Mouse (Mus musculus) liver, embryonic 15.5 days (tissue): ENCODE measurements around the gene Cdk9. TPM values are rescaled to one million over a fixed set of nuclear protein-coding genes. Genes with fewer than 3 reads are reported as not detected.

Experiments
- ATAC-seq: fragments of 200-750 bp; cut with Nextera tagmentation; 2 replicates; pipeline ENCODE4 v1.8.0; 2017; ENCODE audit warnings: moderate number of reproducible peaks, mild to moderate bottlenecking, moderate library complexity; ENCODE audit not compliant: insufficient read depth
- H3K27ac ChIP-seq: fragments of 300-500 bp; sonication (generic); replicated peaks from 2 replicates; pipeline ENCODE4 v1.5.1; 2015; ENCODE audit warnings: mild to moderate bottlenecking, inconsistent platforms
- H3K27me3 ChIP-seq: fragments of 300-500 bp; sonication (generic); 2 replicates; pipeline ENCODE4 v1.6.1; 2015; ENCODE audit warnings: mild to moderate bottlenecking, inconsistent platforms
- H3K36me3 ChIP-seq: fragments of 300-500 bp; sonication (generic); replicated peaks from 2 replicates; pipeline ENCODE4 v1.6.1; 2015; ENCODE audit warnings: moderate library complexity, mild to moderate bottlenecking, inconsistent platforms
- H3K4me1 ChIP-seq: fragments of 300-500 bp; sonication (generic); replicated peaks from 2 replicates; pipeline ENCODE4 v1.6.1; 2015; ENCODE audit warnings: inconsistent platforms
- H3K4me2 ChIP-seq: fragments of 300-500 bp; sonication (generic); 2 replicates; pipeline ENCODE4 v1.6.1; 2015; ENCODE audit warnings: moderate library complexity, mild to moderate bottlenecking, inconsistent platforms
- H3K4me3 ChIP-seq: fragments of 300-500 bp; sonication (generic); replicated peaks from 2 replicates; pipeline ENCODE4 v1.5.1; 2015; ENCODE audit warnings: mild to moderate bottlenecking, inconsistent platforms
- H3K9ac ChIP-seq: fragments of 300-500 bp; sonication (generic); 2 replicates; pipeline ENCODE4 v1.6.1; 2015; ENCODE audit warnings: moderate library complexity, mild to moderate bottlenecking, inconsistent platforms
- H3K9me3 ChIP-seq: fragments of 300-500 bp; sonication (generic); replicated peaks from 2 replicates; pipeline ENCODE4 v1.6.1; 2016; ENCODE audit warnings: inconsistent platforms
- WGBS: fragments of 180-500 bp; shearing (Covaris S2); methylation state at CpG from one replicate; pipeline ENCODE4 v1.1.7; 2015; ENCODE audit warnings: mixed read lengths; ENCODE audit not compliant: insufficient replicate concordance; 5-methylcytosine and 5-hydroxymethylcytosine counted together
- polyA plus RNA-seq: library from polyadenylated mRNA; unstranded; fragments of >200 nt; fragmentation: Nextera tagmentation; extraction: Ambion mirVana; gene quantifications from 2 replicates; pipeline ENCODE4 v1.2.1, GENCODE M21; 2015

Cdk9 gene
- polyA plus RNA-seq, 1 experiment from 2014 or later, result 48.3 TPM

DNA sequence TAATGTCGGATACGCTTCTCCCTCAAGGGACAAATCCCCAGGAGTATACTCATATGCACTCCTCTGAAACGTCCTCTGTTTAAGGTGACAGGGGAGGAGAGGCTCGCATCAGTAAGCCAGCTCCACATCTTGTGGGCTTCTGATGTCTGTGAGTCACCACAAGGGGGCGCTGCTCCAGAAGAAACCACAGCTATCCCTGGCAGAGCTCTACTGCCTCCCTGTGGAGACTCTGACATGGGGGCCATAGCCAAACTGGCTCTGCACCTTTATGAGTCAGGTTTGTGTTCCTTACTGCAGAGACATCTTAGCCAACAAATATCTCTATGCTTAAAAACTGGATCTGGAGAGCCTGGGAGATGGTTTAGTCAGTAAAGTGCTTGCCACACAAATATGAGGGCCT lies 23.5 kb downstream of the Cdk9 start:
- no peaks in the 10 kb centered on the region for H3K27me3 ChIP-seq
- H3K4me1 ChIP-seq, result peaks cover 49% of the 10 kb centered on the region
- H3K36me3 ChIP-seq, result peaks cover 41% of the 10 kb centered on the region
- no peak overlapping the region for H3K4me2 ChIP-seq
- 22% methylated on average over 5 of the region's 5 CpGs for WGBS
- H3K4me3 ChIP-seq, result no peak overlapping the region
- ATAC-seq, result no peak
- H3K9ac ChIP-seq, result no peak overlapping the region
- H3K27ac ChIP-seq, result no peak overlapping the region
- no peaks in the 10 kb centered on the region for H3K9me3 ChIP-seq

DNA sequence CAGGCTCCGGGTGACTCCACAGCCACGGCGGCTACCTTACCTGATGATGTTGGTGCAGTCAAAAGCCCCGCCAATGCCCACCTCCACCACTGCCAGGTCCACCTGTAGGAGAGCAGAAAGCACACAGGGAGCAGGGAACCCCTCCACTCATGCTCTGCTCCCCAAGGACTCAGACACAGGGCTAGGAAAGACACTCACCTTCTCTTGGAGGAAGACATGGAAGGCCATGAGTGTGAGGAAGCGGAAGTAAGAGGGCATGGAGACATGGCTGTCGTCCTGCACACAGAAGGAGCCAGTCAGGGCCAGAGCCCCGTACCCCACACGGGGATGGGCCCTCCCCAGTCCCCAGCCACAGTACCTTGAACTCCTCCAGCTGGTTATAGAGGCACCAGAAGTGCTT lies 25.3 kb downstream of the Cdk9 start:
- no peak overlapping the region for H3K4me3 ChIP-seq
- peaks cover 31% of the 10 kb centered on the region for H3K4me1 ChIP-seq
- H3K9me3 ChIP-seq, result no peaks in the 10 kb centered on the region
- H3K36me3 ChIP-seq, result peaks cover 58% of the 10 kb centered on the region
- H3K27me3 ChIP-seq, result no peaks in the 10 kb centered on the region
- H3K4me2 ChIP-seq, result no peak overlapping the region
- H3K27ac ChIP-seq, result no peak overlapping the region
- ATAC-seq, result no peak
- H3K9ac ChIP-seq, result no peak overlapping the region
- WGBS, result 75% methylated on average over 8 of the region's 8 CpGs

GRCm38 (mm10) chr2:32686640-32687039 lies 26.2 kb downstream of the Cdk9 start:
- Histone ChIP-seq H3K36me3 (peaks cover 67% of the 10 kb centered on the region), H3K4me1 (peaks cover 26% of the 10 kb centered on the region), H3K27me3 (no peaks in the 10 kb centered on the region), H3K4me3 (no peak overlapping the region), H3K9ac (no peak overlapping the region), H3K27ac (no peak overlapping the region), H3K9me3 (no peaks in the 10 kb centered on the region), H3K4me2 (no peak overlapping the region)
- ATAC-seq, result no peak
- whole genome bisulfite sequencing, result 82% methylated on average over 6 of the region's 6 CpGs

DNA sequence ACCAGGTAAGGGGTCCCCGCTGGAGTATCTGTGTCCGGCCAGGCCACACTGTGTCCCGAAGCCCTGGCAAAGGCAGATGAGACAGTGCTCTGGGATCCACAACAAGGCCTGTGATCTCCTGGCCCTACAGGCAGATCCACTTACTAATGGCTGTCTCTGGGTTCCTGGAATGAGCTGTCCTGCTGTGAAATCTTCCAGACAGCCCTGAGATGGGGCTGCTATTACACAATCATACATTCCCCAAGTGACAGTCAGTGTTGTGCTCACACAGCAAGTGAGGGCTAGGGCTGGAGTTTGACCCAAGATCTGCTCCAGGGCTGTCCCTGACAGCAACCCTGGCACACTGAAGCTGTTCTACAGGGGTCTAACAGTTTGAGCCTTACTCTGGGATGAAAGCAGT lies 27.1 kb downstream of the Cdk9 start:
- Histone ChIP-seq H3K4me2 (no peak overlapping the region), H3K9ac (no peak overlapping the region), H3K27me3 (no peaks in the 10 kb centered on the region), H3K27ac (no peak overlapping the region), H3K36me3 (peaks cover 68% of the 10 kb centered on the region), H3K4me3 (no peak overlapping the region), H3K9me3 (no peaks in the 10 kb centered on the region), H3K4me1 (peaks cover 18% of the 10 kb centered on the region)
- WGBS, result 76% methylated on average over 3 of the region's 3 CpGs
- no peak for ATAC-seq

DNA sequence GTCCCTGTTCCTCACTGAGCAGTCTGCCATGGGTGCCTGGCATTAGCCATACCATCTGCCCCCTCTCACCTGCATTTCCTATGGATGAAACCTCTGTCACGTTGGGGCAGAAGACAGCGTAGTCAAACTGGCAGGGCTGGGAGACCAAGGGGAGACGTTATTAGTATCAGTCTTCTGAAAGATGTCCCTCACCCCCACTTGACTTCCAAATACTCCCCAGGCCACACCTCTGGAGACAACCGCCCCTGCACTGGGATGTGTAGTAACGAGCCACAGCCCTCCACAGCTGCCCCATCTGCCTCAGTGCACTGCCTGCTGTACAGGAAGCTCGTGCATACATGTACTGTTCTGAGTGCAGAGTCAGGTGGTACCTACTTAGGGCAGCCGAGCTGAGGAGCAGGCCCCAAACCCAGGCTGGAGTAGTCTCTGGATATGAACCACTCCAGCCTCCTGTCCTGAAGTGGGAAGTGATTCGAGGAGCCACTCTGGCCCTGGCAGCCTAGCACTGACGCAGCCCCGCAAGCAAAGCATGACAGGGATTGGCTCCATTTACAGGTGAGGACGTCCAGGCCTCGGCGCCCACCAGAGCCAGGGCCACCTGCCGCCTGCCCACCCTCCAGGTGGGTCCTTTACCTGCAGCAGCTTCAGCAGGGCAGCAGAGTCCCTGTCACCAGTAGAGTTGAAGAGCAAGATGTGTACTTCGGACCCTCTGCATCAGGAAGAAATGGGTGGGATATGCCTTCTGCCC lies 28.0 kb downstream of the Cdk9 start:
- Histone ChIP-seq H3K4me1 (peaks cover 17% of the 10 kb centered on the region), H3K4me3 (no peak overlapping the region), H3K9ac (no peak overlapping the region), H3K36me3 (peaks cover 68% of the 10 kb centered on the region), H3K27ac (no peak overlapping the region), H3K4me2 (no peak overlapping the region), H3K27me3 (no peaks in the 10 kb centered on the region), H3K9me3 (no peaks in the 10 kb centered on the region)
- ATAC-seq, result no peak
- WGBS, result 73% methylated on average over 15 of the region's 15 CpGs

- Histone ChIP-seq H3K36me3 (peaks cover 68% of the 10 kb centered on the region), H3K4me1 (peaks cover 9% of the 10 kb centered on the region; the same call in 1 of the 2 replicates), H3K27me3 (no peaks in the 10 kb centered on the region), H3K27ac (no peak overlapping the region), H3K9me3 (no peaks in the 10 kb centered on the region), H3K4me3 (no peak overlapping the region), H3K4me2 (no peak overlapping the region), H3K9ac (no peak overlapping the region)
- 86% methylated on average over 10 of the region's 10 CpGs for whole genome bisulfite sequencing
- no peak for ATAC-seq
Measured at GRCm38 (mm10) chr2:32683701-32684100, 29.2 kb downstream of the Cdk9 start.

DNA sequence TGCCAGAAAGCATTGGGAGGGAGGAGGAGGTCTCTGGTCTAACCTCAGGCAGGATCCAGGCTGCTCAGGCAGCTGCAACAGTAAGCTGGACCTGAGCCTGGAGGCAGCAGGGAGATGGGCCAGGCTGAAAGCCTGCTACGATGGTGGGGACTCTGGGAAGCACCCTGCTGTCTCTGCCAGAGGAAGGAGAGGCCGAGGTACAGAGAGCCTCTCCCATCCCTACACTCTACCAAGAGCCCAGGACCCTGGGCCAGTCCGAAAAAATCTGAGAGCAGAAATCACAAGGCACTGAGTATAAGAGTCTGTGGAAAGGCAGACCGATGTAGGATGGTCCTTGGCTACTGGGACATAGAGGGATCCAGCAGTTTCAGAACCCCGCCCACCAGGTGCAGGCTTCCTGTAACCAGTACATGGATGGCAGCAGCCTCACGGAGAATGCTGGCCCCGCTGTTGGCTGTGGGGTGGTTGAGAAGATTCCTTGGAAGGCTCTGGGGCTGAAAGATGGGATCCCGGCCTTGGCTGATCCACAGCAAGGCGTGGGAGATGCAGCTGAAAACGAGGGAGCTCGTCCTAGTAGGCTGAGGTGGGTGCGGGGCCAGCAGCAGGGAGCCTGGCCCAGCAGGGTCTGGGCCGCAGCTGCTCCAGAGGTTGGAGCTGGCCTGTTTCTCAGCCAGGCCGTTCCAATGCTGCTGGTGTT lies 30.0 kb downstream of the Cdk9 start:
- no peak overlapping the region for H3K9ac ChIP-seq
- peaks cover 65% of the 10 kb centered on the region for H3K36me3 ChIP-seq
- no peak for ATAC-seq
- no peaks in the 10 kb centered on the region for H3K27me3 ChIP-seq
- no peak overlapping the region for H3K4me3 ChIP-seq
- H3K27ac ChIP-seq, result no peak overlapping the region
- H3K4me2 ChIP-seq, result no peak overlapping the region
- peaks cover 9% of the 10 kb centered on the region; the same call in 1 of the 2 replicates for H3K4me1 ChIP-seq
- 71% methylated on average over 14 of the region's 14 CpGs for WGBS
- H3K9me3 ChIP-seq, result no peaks in the 10 kb centered on the region

- WGBS, result 67% methylated on average over 6 of the region's 6 CpGs
- ATAC-seq, result no peak
- Histone ChIP-seq H3K27me3 (no peaks in the 10 kb centered on the region), H3K27ac (no peak overlapping the region), H3K9me3 (no peaks in the 10 kb centered on the region), H3K9ac (no peak overlapping the region), H3K4me1 (peaks cover 9% of the 10 kb centered on the region; the same call in 1 of the 2 replicates), H3K36me3 (peaks cover 54% of the 10 kb centered on the region), H3K4me2 (no peak overlapping the region), H3K4me3 (no peak overlapping the region)
Measured at GRCm38 (mm10) chr2:32681754-32682153, 31.1 kb downstream of the Cdk9 start.

DNA sequence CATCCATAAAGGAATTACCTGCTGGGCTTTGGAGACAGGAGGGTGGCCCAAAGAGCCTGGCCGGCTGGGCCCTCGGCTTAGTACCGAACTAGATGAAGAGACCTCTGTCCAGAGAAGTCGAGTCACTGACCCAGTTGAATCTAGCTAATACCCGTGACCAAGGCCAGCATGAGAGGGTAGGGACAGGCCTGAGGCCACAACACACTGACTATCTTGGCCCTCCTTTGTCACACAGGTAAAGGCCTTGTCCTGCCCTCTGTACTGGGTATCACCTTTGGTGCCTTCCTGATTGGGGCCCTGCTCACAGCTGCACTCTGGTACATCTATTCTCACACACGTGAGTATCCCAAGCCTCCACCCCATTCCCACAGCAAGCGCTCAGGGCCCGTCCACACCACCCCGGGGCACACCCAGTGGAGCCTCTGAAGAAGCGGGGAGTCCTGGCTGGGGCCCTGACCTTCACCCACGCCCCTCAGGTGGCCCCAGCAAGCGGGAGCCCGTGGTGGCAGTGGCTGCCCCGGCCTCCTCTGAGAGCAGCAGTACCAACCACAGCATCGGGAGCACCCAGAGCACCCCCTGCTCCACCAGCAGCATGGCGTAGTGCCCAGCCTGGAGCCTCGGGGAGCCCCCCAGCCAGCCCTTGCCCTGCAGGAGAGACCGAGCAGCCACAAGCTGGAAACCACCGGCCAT lies 31.8 kb downstream of the Cdk9 start:
- H3K27ac ChIP-seq, result no peak overlapping the region

GRCm38 (mm10) chr2:32680051-32680451 lies 32.8 kb downstream of the Cdk9 start:
- no peak for ATAC-seq

More for the DNA sequence above, 31.8 kb downstream of the Cdk9 start:
- H3K4me3 ChIP-seq, result no peak overlapping the region
- no peak overlapping the region for H3K9ac ChIP-seq
- no peaks in the 10 kb centered on the region for H3K27me3 ChIP-seq
- H3K4me2 ChIP-seq, result no peak overlapping the region
- WGBS, result 70% methylated on average over 19 of the region's 19 CpGs
- H3K9me3 ChIP-seq, result no peaks in the 10 kb centered on the region
- peaks cover 5% of the 10 kb centered on the region; the same call in 1 of the 2 replicates for H3K4me1 ChIP-seq
- peaks cover 48% of the 10 kb centered on the region for H3K36me3 ChIP-seq
- no peak for ATAC-seq

GRCm38 (mm10) chr2:32677683-32678082 lies 35.2 kb downstream of the Cdk9 start:
- H3K4me2 ChIP-seq, result no peak overlapping the region
- no peak overlapping the region for H3K27ac ChIP-seq
- H3K36me3 ChIP-seq, result peaks cover 18% of the 10 kb centered on the region
- H3K9me3 ChIP-seq, result no peaks in the 10 kb centered on the region
- H3K4me3 ChIP-seq, result no peak overlapping the region
- 81% methylated on average over 7 of the region's 7 CpGs for WGBS
- no peak for ATAC-seq
- H3K27me3 ChIP-seq, result no peaks in the 10 kb centered on the region
- H3K9ac ChIP-seq, result no peak overlapping the region
- H3K4me1 ChIP-seq, result peaks cover 15% of the 10 kb centered on the region

More at GRCm38 (mm10) chr2:32680051-32680451, 32.8 kb downstream of the Cdk9 start:
- Histone ChIP-seq H3K27ac (no peak overlapping the region), H3K27me3 (no peaks in the 10 kb centered on the region), H3K4me3 (no peak overlapping the region), H3K4me1 (peaks cover 4% of the 10 kb centered on the region; the same call in 1 of the 2 replicates), H3K4me2 (no peak overlapping the region), H3K9me3 (no peaks in the 10 kb centered on the region), H3K9ac (no peak overlapping the region), H3K36me3 (peaks cover 40% of the 10 kb centered on the region)
- WGBS, result 70% methylated on average over 7 of the region's 7 CpGs
